Mouse (Mus musculus) MEL (cell line): ENCODE data around the gene Gm49601. TPM values are rescaled to one million over a fixed set of nuclear protein-coding genes. Genes with fewer than 3 reads are reported as not detected.

Experiments
- DNase-seq: peaks from one replicate; pipeline ENCODE4 v3.0.0; 2011; ENCODE audit warnings: low read depth, low spot score
- H3K27ac ChIP-seq: 2 replicates; pipeline ENCODE4 v1.5.1; 2012; ENCODE audit warnings: low read depth, mild to moderate bottlenecking, control low read depth, low read length, moderate library complexity; ENCODE audit not compliant: control insufficient read depth
- H3K27me3 ChIP-seq, 2 experiments: fragments of 150-350 bp in 1 of 2; sonication (generic) in 1 of 2; 2 replicates each; pipeline ENCODE4 v1.6.1; 2012; ENCODE audit warnings: low read length in 2 of 2, mild to moderate bottlenecking in 2 of 2, improper control_type of control experiment in 1 of 2, moderate library complexity in 1 of 2; ENCODE audit not compliant: insufficient read depth in 2 of 2, control insufficient read depth in 1 of 2
- H3K36me3 ChIP-seq, 2 experiments: 2 replicates each; pipeline ENCODE4 v1.6.1; 2012 to 2014; ENCODE audit warnings: low read length in 2 of 2, improper control_type of control experiment in 1 of 2, inconsistent platforms in 1 of 2, mild to moderate bottlenecking in 1 of 2; ENCODE audit not compliant: insufficient read depth in 2 of 2, control insufficient read depth in 1 of 2
- H3K4me1 ChIP-seq, 2 experiments: fragments of 150-350 bp in 1 of 2; sonication (generic) in 1 of 2; 2 replicates each; pipeline ENCODE4 v1.6.1; 2012; ENCODE audit warnings: low read length in 2 of 2, improper control_type of control experiment in 1 of 2, mild to moderate bottlenecking in 1 of 2; ENCODE audit not compliant: insufficient read depth in 2 of 2, control insufficient read depth in 1 of 2
- H3K4me3 ChIP-seq, 2 experiments: fragments of 150-350 bp in 1 of 2; sonication (generic) in 1 of 2; 2 replicates each; pipeline ENCODE4 v1.5.1; 2012; ENCODE audit warnings: low read depth in 2 of 2, low read length in 2 of 2, mild to moderate bottlenecking in 2 of 2, moderate library complexity in 2 of 2, control low read depth in 1 of 2, improper control_type of control experiment in 1 of 2; ENCODE audit not compliant: control insufficient read depth in 1 of 2, insufficient read depth in 1 of 2
- H3K79me2 ChIP-seq: 2 replicates; pipeline ENCODE4 v1.6.1; 2012; ENCODE audit warnings: mild to moderate bottlenecking, low read length, moderate library complexity; ENCODE audit not compliant: control insufficient read depth, poor library complexity, insufficient read depth
- H3K9ac ChIP-seq: 2 replicates; pipeline ENCODE4 v1.6.1; 2012; ENCODE audit warnings: low read depth, mild to moderate bottlenecking, control low read depth, low read length, moderate library complexity; ENCODE audit not compliant: control insufficient read depth, poor library complexity, severe bottlenecking
- H3K9me3 ChIP-seq: fragments of 150-350 bp; sonication (generic); replicated peaks from 2 replicates; pipeline ENCODE4 v1.6.1; 2012; ENCODE audit warnings: mild to moderate bottlenecking, low read length, improper control_type of control experiment, moderate library complexity; ENCODE audit not compliant: insufficient read depth
- BHLHE40 ChIP-seq: IDR thresholded peaks from 2 replicates; pipeline ENCODE4 v1.6.1; 2012; ENCODE audit warnings: low read depth, mild to moderate bottlenecking, inconsistent platforms, low read length, improper control_type of control experiment, borderline replicate concordance
- E2F4 ChIP-seq: IDR thresholded peaks from 2 replicates; pipeline ENCODE4 v1.6.1; 2011; ENCODE audit warnings: low read depth, low read length, improper control_type of control experiment, borderline replicate concordance
- EP300 ChIP-seq, 2 experiments: IDR thresholded peaks; 2 replicates each; pipeline ENCODE4 v1.6.1; 2011; ENCODE audit warnings: improper control_type of control experiment in 2 of 2, low read length in 2 of 2, low read depth in 1 of 2, mild to moderate bottlenecking in 1 of 2
- GABPA ChIP-seq: IDR thresholded peaks from 2 replicates; pipeline ENCODE4 v1.6.1; 2012; ENCODE audit warnings: low read depth, mild to moderate bottlenecking, inconsistent platforms, low read length, improper control_type of control experiment, moderate library complexity
- HCFC1 ChIP-seq: IDR thresholded peaks from 2 replicates; pipeline ENCODE4 v1.6.1; 2012; ENCODE audit warnings: low read depth, mild to moderate bottlenecking, inconsistent platforms, low read length, improper control_type of control experiment, moderate library complexity
- KAT2A ChIP-seq: conservative IDR thresholded peaks from 2 replicates; pipeline ENCODE4 v1.6.1; 2012; ENCODE audit warnings: low read depth, low read length, improper control_type of control experiment, inconsistent platforms
- MAFK ChIP-seq: IDR thresholded peaks from 2 replicates; pipeline ENCODE4 v1.6.1; 2011; ENCODE audit warnings: low read depth, mild to moderate bottlenecking, low read length, improper control_type of control experiment, borderline replicate concordance
- MXI1 ChIP-seq: IDR thresholded peaks from 2 replicates; pipeline ENCODE4 v1.6.1; 2011; ENCODE audit warnings: mild to moderate bottlenecking, low read depth, low read length, improper control_type of control experiment
- MYB ChIP-seq: IDR thresholded peaks from 2 replicates; pipeline ENCODE4 v1.6.1; 2011; ENCODE audit warnings: mild to moderate bottlenecking, low read depth, low read length, improper control_type of control experiment
- MYC ChIP-seq: IDR thresholded peaks from 2 replicates; pipeline ENCODE4 v1.6.1; 2011; ENCODE audit warnings: low read depth, mild to moderate bottlenecking, low read length, improper control_type of control experiment, moderate library complexity
- NELFE ChIP-seq: IDR thresholded peaks from 2 replicates; pipeline ENCODE4 v1.6.1; 2011; ENCODE audit warnings: low read depth, low read length, improper control_type of control experiment
- NRF1 ChIP-seq: IDR thresholded peaks from 2 replicates; pipeline ENCODE4 v1.6.1; 2014; ENCODE audit warnings: low read depth, mild to moderate bottlenecking, inconsistent platforms, low read length, improper control_type of control experiment, moderate library complexity; ENCODE audit not compliant: poor library complexity, insufficient read depth, severe bottlenecking
- POLR2A ChIP-seq, 2 experiments: IDR thresholded peaks; 2 replicates each; pipeline ENCODE4 v1.6.1; 2011 to 2012; ENCODE audit warnings: low read length in 2 of 2, mild to moderate bottlenecking in 2 of 2, control low read depth in 1 of 2, improper control_type of control experiment in 1 of 2, low read depth in 1 of 2, moderate library complexity in 1 of 2; ENCODE audit not compliant: control insufficient read depth in 1 of 2, insufficient read depth in 1 of 2, poor library complexity in 1 of 2
- POLR2AphosphoS5 ChIP-seq: IDR thresholded peaks from 2 replicates; pipeline ENCODE4 v1.6.1; 2012; ENCODE audit warnings: low read depth, borderline replicate concordance, mild to moderate bottlenecking, inconsistent platforms, low read length, moderate library complexity, mixed read lengths
- RAD21 ChIP-seq: IDR thresholded peaks from 2 replicates; pipeline ENCODE4 v1.6.1; 2011; ENCODE audit warnings: mild to moderate bottlenecking, low read depth, low read length, improper control_type of control experiment
- RCOR1 ChIP-seq: IDR thresholded peaks from 2 replicates; pipeline ENCODE4 v1.6.1; 2012; ENCODE audit warnings: low read depth, mild to moderate bottlenecking, inconsistent platforms, low read length, improper control_type of control experiment
- TAL1 ChIP-seq: IDR thresholded peaks from 2 replicates; pipeline ENCODE4 v1.6.1; 2012; ENCODE audit warnings: mild to moderate bottlenecking, inconsistent platforms, low read length, moderate library complexity, mixed read lengths
- TCF12 ChIP-seq: IDR thresholded peaks from 2 replicates; pipeline ENCODE4 v1.6.1; 2014; ENCODE audit warnings: low read depth, mild to moderate bottlenecking, inconsistent platforms, low read length, improper control_type of control experiment, moderate library complexity
- UBTF ChIP-seq: IDR thresholded peaks from 2 replicates; pipeline ENCODE4 v1.6.1; 2012; ENCODE audit warnings: low read depth, mild to moderate bottlenecking, inconsistent platforms, low read length, improper control_type of control experiment, moderate library complexity, borderline replicate concordance; ENCODE audit not compliant: insufficient read depth
- USF1 ChIP-seq: IDR thresholded peaks from 2 replicates; pipeline ENCODE4 v1.6.1; 2014; ENCODE audit warnings: low read depth, mild to moderate bottlenecking, inconsistent platforms, low read length, improper control_type of control experiment, moderate library complexity
- USF2 ChIP-seq, 2 experiments: IDR thresholded peaks; 2 replicates each; pipeline ENCODE4 v1.6.1; 2011 to 2012; ENCODE audit warnings: improper control_type of control experiment in 2 of 2, low read length in 2 of 2, borderline replicate concordance in 1 of 2, inconsistent platforms in 1 of 2, low read depth in 1 of 2, mild to moderate bottlenecking in 1 of 2; ENCODE audit not compliant: insufficient read depth in 1 of 2
- ZMIZ1 ChIP-seq: IDR thresholded peaks from 2 replicates; pipeline ENCODE4 v1.6.1; 2012; ENCODE audit warnings: low read depth, mild to moderate bottlenecking, inconsistent platforms, low read length, improper control_type of control experiment, moderate library complexity
- ZNF384 ChIP-seq: IDR thresholded peaks from 2 replicates; pipeline ENCODE4 v1.6.1; 2012; ENCODE audit warnings: low read depth, mild to moderate bottlenecking, inconsistent platforms, low read length, improper control_type of control experiment
- polyA plus RNA-seq, 2 experiments: library from polyadenylated mRNA; stranded (reverse) in 1 of 2; unstranded in 1 of 2; fragments of >175 nt in 1 of 2; fragments of >200 nt in 1 of 2; gene quantifications; 2 replicates each; pipeline versions ENCODE4 v1.2.1 to v1.2.4; 2012; ENCODE audit warnings: low replicate concordance in 2 of 2, low read depth in 1 of 2; ENCODE audit not compliant: insufficient read length in 2 of 2, insufficient read depth in 1 of 2, missing spikeins in 1 of 2
- total RNA-seq: library from RNA; depleted of rRNA; stranded (reverse); fragments of 300-350 nt; gene quantifications from 2 replicates; pipeline ENCODE4 v1.2.3, GENCODE M21; 2012

The Gm49601 gene
- total and polyA plus RNA-seq, 3 experiments = 1.5 to 4.6 TPM; not detected in 1

DNA sequence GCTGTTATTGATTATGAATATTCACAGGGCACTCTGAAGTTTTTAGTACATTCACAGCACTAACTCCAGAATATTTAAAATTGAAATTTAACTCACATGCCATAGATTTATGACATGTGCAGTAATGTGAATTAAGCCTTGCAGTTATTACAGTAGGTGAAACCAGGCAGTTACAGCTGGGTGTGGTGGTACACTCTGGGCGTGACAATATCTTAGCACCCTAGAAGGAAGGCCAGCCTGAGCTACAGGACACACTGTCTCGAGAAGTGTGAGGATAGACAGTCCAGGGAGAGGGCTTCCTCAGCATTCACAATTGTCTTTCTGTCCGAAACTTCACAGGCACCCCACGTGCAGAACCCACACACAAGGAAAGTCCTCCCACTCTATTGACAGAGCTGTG lies 18.3 kb upstream of the Gm49601 start:
- no peak overlapping the region for H3K4me3 ChIP-seq
- no peaks in the 10 kb centered on the region for H3K79me2 ChIP-seq
- H3K27me3 ChIP-seq = peaks cover 0 to 12% of the 10 kb centered on the region in 2 experiments
- H3K4me1 ChIP-seq = no peaks in the 10 kb centered on the region
- no peaks in the 10 kb centered on the region for H3K36me3 ChIP-seq
- H3K27ac ChIP-seq = no peak overlapping the region
- H3K9me3 ChIP-seq = no peaks in the 10 kb centered on the region
- H3K9ac ChIP-seq = no peak overlapping the region
- TF ChIP-seq ZMIZ1 (no peak), BHLHE40 (no peak), TCF12 (no peak), NELFE (no peak), RCOR1 (no peak), RAD21 (no peak), POLR2A (IDR thresholded peaks at IDR 0.05; ENCODE audit: control insufficient read depth in 1 of 2, insufficient read depth in 1 of 2, low read depth in 1 of 2, low read length in 2 of 2, poor library complexity in 1 of 2) (no peak), HCFC1 (no peak), ZNF384 (no peak), KAT2A (no peak), UBTF (no peak), USF1 (no peak), MYC (no peak), MYB (no peak), POLR2AphosphoS5 (no peak), NRF1 (no peak), TAL1 (no peak), GABPA (no peak), MAFK (no peak), E2F4 (no peak)
- DNase-seq = no peak

DNA sequence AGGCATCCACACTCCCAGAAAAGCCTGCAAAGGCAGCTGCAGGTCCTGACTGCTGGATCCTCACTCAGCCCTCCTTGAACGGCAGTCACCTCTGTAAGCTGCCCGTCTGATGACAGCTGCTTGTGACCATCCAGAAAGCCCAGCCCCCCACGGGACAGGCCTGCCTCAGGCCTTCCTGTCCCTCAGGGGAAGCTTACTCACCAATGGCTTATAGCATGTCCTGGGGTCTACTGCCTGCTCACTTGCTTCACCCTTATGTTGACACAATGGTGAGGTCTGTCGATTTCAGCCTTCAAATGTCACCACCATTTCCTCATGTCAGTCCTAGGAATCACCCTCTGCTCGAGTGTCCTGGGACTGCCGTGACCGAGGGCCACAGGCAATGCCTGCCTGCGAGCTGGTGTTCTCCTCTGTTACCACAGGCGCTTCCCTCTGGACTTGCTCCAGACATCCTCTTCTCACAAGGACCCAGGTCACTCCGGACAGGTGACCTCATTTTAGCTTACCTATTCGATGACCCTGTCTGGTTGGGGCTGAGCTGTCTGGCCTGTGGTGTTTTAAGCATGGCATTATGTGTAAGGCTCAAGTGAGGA lies 17.3 kb upstream of the Gm49601 start:
- Histone ChIP-seq H3K27me3 (peaks cover 0 to 10% of the 10 kb centered on the region in 2 experiments), H3K9me3 (no peaks in the 10 kb centered on the region), H3K9ac (no peak overlapping the region), H3K27ac (no peak overlapping the region), H3K4me3 (no peak overlapping the region), H3K79me2 (no peaks in the 10 kb centered on the region), H3K4me1 (no peaks in the 10 kb centered on the region), H3K36me3 (no peaks in the 10 kb centered on the region)
- DNase-seq = no peak
- no peak for TF ChIP-seq EP300 (IDR thresholded peaks at IDR 0.05; ENCODE audit: low read depth in 1 of 2, low read length in 2 of 2)
- TF ChIP-seq MXI1 = no peak
- no peak for TF ChIP-seq POLR2AphosphoS5
- no peak for TF ChIP-seq USF2 (IDR thresholded peaks at IDR 0.05; ENCODE audit: borderline replicate concordance in 1 of 2, insufficient read depth in 1 of 2, low read depth in 1 of 2, low read length in 2 of 2)
